Mouse (Mus musculus): ENCODE results near the gene Gm47985. TPM values are rescaled to one million over a fixed set of nuclear protein-coding genes. Genes with fewer than 3 reads are reported as not detected.
"Not testable (repeated sequence)": the region's sequence is repeated elsewhere in the genome, so short reads cannot be mapped to it uniquely, and the experiment has no call there.

The Gm47985 gene
- polyA plus RNA-seq, 1 experiment from 2014 or later: 0.23 TPM

GRCm38 (mm10) chr1:151186879-151187424 is 4.6 kb downstream of the Gm47985 start:
- H3K27ac ChIP-seq (replicated peaks); H3K36me3 ChIP-seq; H3K4me3 ChIP-seq; DNase-seq (ENCODE audit: low spot score); H3K9me3 ChIP-seq (replicated peaks); H3K27me3 ChIP-seq (ENCODE audit: low read depth, poor library complexity, severe bottlenecking); H3K4me1 ChIP-seq: not testable (repeated sequence)
- 87% methylated on average over 4 of the region's 4 CpGs for WGBS

DNA sequence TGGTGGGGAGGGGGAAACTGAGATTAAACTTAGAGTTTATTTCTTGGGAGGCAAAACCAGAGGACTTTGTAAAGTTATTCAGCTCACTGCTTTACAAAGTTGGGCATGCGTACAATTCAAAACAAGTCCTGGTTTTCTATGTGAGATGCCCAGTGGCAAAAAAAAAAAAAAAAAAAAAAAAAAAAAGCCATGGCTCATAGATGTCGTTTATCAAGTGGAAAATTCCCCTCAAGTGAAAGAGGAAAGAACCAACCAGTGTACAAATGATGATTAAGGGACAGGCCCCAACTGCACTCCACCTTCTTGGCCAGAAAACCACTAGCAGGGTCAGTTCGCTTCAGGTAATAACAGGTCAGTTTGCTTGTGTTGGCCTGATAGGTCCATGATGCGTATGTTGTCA is 6.1 kb downstream of the Gm47985 start:
- Histone ChIP-seq H3K9me3 (replicated peaks) (no peaks in the 10 kb centered on the region), H3K27ac (replicated peaks) (no peak overlapping the region), H3K4me3 (no peak overlapping the region), H3K4me1 (no peaks in the 10 kb centered on the region), H3K27me3 (ENCODE audit: low read depth, poor library complexity, severe bottlenecking) (no peaks in the 10 kb centered on the region), H3K36me3 (no peaks in the 10 kb centered on the region)
- WGBS: 93% methylated on average over 4 of the region's 4 CpGs
- DNase-seq (ENCODE audit: low spot score): no peak

DNA sequence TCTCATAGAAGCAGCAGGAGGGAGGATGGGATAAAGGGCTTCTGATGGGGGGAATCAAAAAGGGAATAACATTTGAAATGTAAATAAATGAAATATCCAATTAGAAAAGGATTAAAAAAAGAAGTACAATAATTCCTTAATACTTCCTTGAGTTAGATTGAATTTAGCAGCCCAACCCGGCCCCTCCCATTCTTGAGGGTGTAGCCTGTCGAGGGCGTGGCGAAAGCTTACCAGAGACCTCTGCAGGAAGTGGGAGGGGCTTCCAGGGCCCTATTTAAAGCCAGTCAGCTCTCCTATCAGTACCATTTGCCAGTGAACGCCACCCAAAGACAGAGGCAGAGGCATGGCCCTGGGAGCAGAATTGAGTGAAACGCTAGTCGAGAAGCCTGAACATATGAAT is 9.7 kb downstream of the Gm47985 start, which contains the start of gene Gm8947:
TSS of gene Gm8947 (plus strand) at position 302 of the 400 bp plus-strand sequence.
- DNase-seq (ENCODE audit: low spot score); H3K36me3 ChIP-seq; H3K9me3 ChIP-seq (replicated peaks); H3K4me3 ChIP-seq; H3K4me1 ChIP-seq; H3K27ac ChIP-seq (replicated peaks); H3K27me3 ChIP-seq (ENCODE audit: low read depth, poor library complexity, severe bottlenecking): not testable (repeated sequence)
- WGBS: 100% methylated on average over 2 of the region's 7 CpGs

DNA sequence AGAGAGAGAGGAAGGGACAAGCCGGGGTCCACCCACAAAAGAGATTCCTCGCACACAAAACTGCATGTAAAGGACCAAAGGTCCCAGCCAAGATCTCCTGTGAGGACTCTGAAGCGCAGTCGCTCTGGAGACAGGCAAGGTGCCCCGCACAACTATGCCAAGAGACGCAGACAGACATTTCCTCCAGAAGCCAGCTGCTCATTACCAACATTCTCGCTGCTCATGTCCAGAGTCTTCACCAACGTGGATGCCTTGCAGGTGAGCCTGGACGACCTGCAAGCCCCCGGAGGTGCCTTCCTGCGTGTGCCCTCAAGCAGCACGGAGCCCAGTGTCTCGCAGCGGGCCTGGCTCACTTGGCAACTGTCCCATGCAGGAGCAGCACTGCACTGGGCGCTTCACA is 10.4 kb downstream of the Gm47985 start:
- WGBS: 96% methylated on average over 15 of the region's 15 CpGs
- not testable (repeated sequence) for H3K27ac ChIP-seq (replicated peaks); H3K9me3 ChIP-seq (replicated peaks); H3K4me3 ChIP-seq; DNase-seq (ENCODE audit: low spot score); H3K4me1 ChIP-seq; H3K27me3 ChIP-seq (ENCODE audit: low read depth, poor library complexity, severe bottlenecking); H3K36me3 ChIP-seq

DNA sequence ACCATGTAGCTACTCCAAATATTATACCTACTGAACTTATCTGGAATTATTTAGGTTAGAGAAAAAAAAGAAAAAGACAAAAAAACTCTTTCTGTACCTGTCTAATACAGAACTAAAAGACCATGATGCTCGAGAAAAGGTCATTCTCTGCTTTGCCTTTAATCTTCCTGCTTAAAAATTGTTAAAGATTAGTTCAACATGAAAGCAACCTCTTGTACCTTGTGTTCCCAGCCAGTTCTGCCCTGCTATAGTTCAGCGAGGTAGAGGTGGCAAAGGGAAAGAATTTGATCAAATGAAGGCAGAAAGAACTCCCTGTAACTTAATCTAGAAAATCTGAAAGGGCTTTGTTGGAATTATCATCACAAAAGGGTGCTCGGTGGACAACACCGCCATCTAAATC is 13.6 kb downstream of the Gm47985 start:
- H3K36me3 ChIP-seq; DNase-seq (ENCODE audit: low spot score); H3K4me1 ChIP-seq; H3K4me3 ChIP-seq; H3K9me3 ChIP-seq (replicated peaks); H3K27me3 ChIP-seq (ENCODE audit: low read depth, poor library complexity, severe bottlenecking); H3K27ac ChIP-seq (replicated peaks): not testable (repeated sequence)
- whole genome bisulfite sequencing: 51% methylated on average over 4 of the region's 4 CpGs

- 78% methylated on average over 3 of the region's 3 CpGs for WGBS
- not testable (repeated sequence) for H3K9me3 ChIP-seq (replicated peaks); H3K27ac ChIP-seq (replicated peaks); H3K4me3 ChIP-seq; H3K4me1 ChIP-seq; H3K27me3 ChIP-seq (ENCODE audit: low read depth, poor library complexity, severe bottlenecking); H3K36me3 ChIP-seq; DNase-seq (ENCODE audit: low spot score)
Observed at GRCm38 (mm10) chr1:151196690-151197089, 14.4 kb downstream of the Gm47985 start.

- H3K4me3 ChIP-seq; H3K27ac ChIP-seq (replicated peaks); H3K9me3 ChIP-seq (replicated peaks); DNase-seq (ENCODE audit: low spot score); H3K36me3 ChIP-seq; H3K27me3 ChIP-seq (ENCODE audit: low read depth, poor library complexity, severe bottlenecking); H3K4me1 ChIP-seq: not testable (repeated sequence)
- 82% methylated on average over 2 of the region's 4 CpGs for WGBS
Observed at GRCm38 (mm10) chr1:151198120-151198519, 15.8 kb downstream of the Gm47985 start, which contains the start of gene Gm47995. TSS of gene Gm47995 (plus strand) at chr1:151198448.

DNA sequence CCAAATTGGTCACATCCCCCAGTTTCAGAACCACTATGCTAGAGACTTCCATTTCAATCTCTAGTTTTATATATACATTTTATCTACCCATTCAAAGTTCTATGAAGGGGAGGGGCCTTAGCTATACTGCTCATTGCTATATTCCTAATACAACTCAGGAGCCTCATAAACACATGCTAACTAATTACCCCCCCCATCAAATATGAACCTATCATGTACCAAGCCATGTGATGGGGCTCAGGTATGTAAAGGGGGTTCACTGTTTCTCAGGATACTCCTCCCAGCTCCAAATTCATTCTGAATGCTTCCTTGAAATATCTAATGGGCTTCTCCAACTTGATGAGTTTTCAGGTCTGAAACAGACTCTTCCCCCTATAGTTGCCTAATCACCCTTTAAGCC is 18.3 kb downstream of the Gm47985 start:
- not testable (repeated sequence) for DNase-seq (ENCODE audit: low spot score)

GRCm38 (mm10) chr1:151202771-151203170 is 20.4 kb downstream of the Gm47985 start:
- H3K27ac ChIP-seq (replicated peaks); H3K9me3 ChIP-seq (replicated peaks); H3K36me3 ChIP-seq; H3K4me1 ChIP-seq; DNase-seq (ENCODE audit: low spot score); H3K27me3 ChIP-seq (ENCODE audit: low read depth, poor library complexity, severe bottlenecking); H3K4me3 ChIP-seq: not testable (repeated sequence)
- 78% methylated on average over 4 of the region's 5 CpGs for WGBS

More for the DNA sequence above, 18.3 kb downstream of the Gm47985 start:
- not testable (repeated sequence) for H3K4me1 ChIP-seq; H3K4me3 ChIP-seq; H3K27me3 ChIP-seq (ENCODE audit: low read depth, poor library complexity, severe bottlenecking); H3K27ac ChIP-seq (replicated peaks); H3K36me3 ChIP-seq; H3K9me3 ChIP-seq (replicated peaks)

GRCm38 (mm10) chr1:151203818-151204217 is 21.5 kb downstream of the Gm47985 start, which contains the start of gene 3110040M04Rik:
TSS of gene 3110040M04Rik (plus strand) at chr1:151204121.
- not testable (repeated sequence) for DNase-seq (ENCODE audit: low spot score); H3K36me3 ChIP-seq; H3K4me3 ChIP-seq; H3K9me3 ChIP-seq (replicated peaks); H3K4me1 ChIP-seq; H3K27me3 ChIP-seq (ENCODE audit: low read depth, poor library complexity, severe bottlenecking); H3K27ac ChIP-seq (replicated peaks)
- no CpG with 5 or more reads among the region's 6 CpGs for WGBS

DNA sequence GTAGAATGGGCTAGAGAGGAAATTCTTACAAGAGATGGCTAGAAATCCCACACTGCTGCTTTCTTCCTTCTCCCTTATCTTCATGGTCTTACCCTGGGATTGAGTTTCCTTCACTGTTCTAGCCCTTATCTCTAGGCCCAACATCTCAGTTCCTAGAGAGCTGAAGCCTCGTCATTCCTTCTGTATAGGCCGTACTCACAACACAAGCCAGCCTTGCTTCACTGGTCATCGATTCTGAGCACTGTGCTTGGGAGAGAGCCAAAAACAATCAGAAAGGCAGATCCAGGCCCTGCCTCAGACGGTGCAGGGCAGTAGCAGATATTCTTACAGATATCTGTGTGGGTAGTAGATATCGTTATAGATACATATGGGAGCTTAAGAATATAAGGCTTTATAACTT is 26.2 kb downstream of the Gm47985 start:
- not testable (repeated sequence) for H3K9me3 ChIP-seq (replicated peaks); H3K27me3 ChIP-seq (ENCODE audit: low read depth, poor library complexity, severe bottlenecking); H3K4me3 ChIP-seq; H3K27ac ChIP-seq (replicated peaks); H3K4me1 ChIP-seq; DNase-seq (ENCODE audit: low spot score); H3K36me3 ChIP-seq
- 82% methylated on average over 4 of the region's 5 CpGs for WGBS

DNA sequence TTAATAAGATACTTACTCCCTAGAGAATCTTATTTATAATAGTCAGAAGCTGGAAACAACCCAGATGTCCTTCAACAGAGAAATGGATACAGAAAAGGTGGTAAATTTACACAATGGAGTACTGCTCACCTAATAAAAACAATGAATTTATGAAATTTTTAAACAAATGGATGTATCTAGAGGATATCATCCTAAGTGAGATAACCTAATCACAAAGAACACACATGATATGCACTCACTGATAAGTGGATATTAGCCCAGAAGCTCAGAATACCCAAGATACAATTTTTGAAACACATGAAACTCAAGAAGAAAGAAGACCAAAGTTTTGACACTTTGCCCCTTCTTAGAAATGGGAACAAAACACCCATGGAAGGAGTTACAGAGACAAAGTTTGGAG is 26.6 kb downstream of the Gm47985 start:
- H3K27me3 ChIP-seq (ENCODE audit: low read depth, poor library complexity, severe bottlenecking); H3K36me3 ChIP-seq; DNase-seq (ENCODE audit: low spot score); H3K9me3 ChIP-seq (replicated peaks); H3K27ac ChIP-seq (replicated peaks); H3K4me1 ChIP-seq; H3K4me3 ChIP-seq: not testable (repeated sequence)

DNA sequence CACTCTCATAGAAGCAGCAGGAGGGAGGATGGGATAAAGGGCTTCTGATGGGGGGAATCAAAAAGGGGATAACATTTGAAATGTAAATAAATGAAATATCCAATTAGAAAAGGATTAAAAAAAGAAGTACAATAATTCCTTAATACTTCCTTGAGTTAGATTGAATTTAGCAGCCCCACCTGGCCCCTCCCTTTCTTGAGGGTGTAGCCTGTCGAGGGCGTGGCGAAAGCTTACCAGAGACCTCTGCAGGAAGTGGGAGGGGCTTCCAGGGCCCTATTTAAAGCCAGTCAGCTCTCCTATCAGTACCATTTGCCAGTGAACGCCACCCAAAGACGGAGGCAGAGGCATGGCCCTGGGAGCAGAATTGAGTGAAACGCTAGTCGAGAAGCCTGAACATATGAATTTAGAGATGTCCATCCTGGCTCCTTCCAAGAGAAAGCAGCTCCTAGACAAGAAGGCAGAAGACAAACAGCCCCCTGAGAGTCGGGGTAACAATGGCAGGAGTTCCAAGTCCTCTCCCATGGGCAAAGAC is 27.6 kb downstream of the Gm47985 start, which contains the start of gene Gm47996:
TSS of gene Gm47996 (plus strand) at position 308 of the 532 bp plus-strand sequence.
- not testable (repeated sequence) for DNase-seq (ENCODE audit: low spot score); H3K36me3 ChIP-seq; H3K27ac ChIP-seq (replicated peaks); H3K9me3 ChIP-seq (replicated peaks); H3K4me3 ChIP-seq; H3K27me3 ChIP-seq (ENCODE audit: low read depth, poor library complexity, severe bottlenecking); H3K4me1 ChIP-seq
- 96% methylated on average over 4 of the region's 8 CpGs for WGBS

DNA sequence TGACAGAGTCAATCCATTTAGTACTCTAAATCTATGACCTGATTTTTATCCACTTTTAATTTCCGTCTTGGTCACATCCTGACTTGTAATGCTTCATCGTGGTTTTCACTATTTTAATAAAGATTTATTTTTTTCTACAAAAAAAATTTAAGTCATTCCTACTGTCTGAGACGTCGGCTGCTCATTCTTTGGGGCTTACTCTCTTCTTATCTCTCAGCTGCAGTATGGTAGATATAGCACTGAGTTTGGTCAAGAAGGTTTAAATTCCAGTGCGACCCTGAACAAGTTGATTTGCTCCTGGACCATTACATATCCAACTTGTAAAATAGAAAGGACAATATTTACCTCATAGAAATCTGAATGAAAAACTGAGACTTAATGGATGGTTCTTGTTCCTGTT is 29.3 kb downstream of the Gm47985 start:
- not testable (repeated sequence) for H3K27ac ChIP-seq (replicated peaks); H3K36me3 ChIP-seq; H3K4me3 ChIP-seq; H3K27me3 ChIP-seq (ENCODE audit: low read depth, poor library complexity, severe bottlenecking); DNase-seq (ENCODE audit: low spot score); H3K9me3 ChIP-seq (replicated peaks); H3K4me1 ChIP-seq
- WGBS: 90% methylated on average over 5 of the region's 5 CpGs
